Mouse (Mus musculus) fat pad, adult 2 months (tissue): ENCODE results near the gene Megf9.

Source experiments
- DNase-seq: peaks from one replicate; pipeline ENCODE4 v3.0.0-alpha.2; 2011; ENCODE audit warnings: low read depth, low spot score; ENCODE audit errors: extremely low read depth

Megf9 gene

DNA sequence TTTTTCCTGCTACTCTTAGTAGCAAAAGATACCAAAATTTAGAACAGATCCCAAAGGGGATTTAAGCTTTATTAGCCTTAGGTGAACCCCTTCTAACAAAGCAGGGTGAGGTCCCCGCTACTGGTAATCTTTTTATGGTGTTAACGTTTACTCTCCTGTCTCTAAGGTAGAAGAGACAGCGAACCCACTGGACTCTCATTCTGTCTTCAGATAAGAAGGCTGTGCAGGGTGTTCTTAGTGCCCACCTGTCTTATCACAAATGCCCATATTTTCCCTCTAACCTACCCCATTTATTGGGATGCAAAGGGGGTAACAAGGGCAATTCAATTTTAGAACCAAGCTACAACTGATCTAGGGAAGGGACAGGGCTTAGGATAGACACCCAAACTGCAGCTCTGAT, 6.2 kb downstream of the Megf9 start:
- no peak for DNase-seq

DNA sequence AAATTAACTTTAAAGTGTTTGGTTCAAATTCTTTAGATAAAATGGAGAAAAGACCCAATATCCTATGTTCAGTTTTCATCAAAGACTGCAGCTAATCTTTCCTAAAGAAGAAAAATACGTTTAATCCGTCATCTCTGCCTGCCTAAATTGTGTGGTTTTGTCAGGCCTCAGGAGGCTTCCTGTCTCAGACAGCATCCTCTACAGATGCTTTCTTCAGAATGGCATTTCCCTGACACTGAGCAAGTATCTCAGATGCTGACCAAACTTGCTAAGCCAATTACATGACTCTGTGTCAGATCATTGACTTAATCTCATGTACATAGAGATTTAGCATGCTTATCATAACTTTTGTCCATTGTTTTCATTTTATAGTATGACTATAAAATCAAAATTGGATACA, 11.4 kb downstream of the Megf9 start:
- no peak for DNase-seq

DNA sequence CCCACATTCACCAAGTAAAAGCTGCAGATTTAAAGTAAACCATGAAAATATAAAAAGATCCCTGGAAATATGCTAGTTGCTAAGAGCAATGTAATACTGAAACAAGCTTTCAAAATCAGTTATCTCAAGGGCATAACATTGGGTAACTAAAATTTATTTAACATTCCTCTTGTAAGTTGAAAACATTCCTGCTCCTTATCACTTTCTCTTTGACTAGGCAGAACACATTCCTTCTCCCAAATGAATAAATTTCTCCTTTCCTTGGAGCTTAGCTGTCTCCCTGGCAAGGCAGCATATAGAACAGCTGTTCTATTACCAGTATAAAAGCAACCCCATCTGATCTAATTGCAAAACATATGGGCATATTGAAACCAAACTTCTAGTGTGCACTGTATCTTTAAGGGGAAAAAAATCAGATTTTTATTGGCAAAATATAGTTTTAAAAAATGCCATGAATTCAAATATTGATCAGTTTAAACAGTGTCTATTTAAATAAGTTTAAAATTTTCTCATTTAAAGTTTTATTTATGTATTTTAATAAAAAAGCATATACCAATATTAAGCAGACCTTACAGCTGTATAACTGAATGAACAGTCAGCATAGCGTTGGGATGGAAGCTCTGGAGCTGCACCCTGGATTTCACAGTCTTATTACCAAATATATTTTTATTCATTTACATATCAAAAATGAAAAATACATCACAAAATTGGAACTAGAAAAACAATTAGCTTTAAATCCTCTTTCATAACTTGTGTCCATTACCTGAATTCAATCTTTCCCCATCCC, 13.1 kb downstream of the Megf9 start:
- no peak for DNase-seq

DNA sequence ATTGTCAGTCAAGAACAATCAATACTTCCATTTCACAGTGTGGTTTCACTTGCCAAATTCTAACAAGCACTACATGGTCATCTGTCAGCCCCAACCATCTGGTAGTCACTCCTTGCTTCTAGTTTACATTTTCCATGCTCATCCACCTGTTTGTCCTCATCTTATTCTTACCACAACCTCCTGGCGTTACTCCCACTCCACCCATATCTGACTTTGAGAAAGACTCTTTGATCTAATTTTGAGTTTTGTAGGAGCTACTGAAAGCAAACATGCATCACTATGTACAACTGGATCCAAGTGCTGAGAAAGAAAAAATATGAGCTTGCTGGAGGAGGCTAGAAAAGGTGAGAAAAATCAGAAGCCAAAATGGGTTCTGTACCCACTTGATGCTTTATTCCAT, 17.1 kb downstream of the Megf9 start:
- no peak for DNase-seq

DNA sequence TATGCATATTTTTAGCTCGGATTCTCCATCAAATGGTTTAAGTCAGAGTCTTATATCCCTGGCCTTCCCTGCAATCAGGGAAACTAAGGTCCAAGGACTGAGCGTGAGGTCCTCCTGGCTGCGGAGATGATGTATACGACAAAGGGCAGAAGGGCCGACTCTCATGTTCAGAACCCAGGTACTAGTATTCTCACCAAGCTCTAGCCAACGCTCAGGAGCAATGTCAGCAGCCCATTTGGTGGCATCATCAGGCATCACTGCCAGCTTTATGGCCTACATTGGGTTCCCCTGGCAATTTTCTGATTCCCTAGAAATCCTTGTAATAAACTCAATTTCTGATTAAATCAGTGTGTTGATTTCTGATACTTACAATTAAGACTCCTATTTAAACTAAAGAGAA, 18.5 kb downstream of the Megf9 start:
- DNase-seq, result no peak

DNA sequence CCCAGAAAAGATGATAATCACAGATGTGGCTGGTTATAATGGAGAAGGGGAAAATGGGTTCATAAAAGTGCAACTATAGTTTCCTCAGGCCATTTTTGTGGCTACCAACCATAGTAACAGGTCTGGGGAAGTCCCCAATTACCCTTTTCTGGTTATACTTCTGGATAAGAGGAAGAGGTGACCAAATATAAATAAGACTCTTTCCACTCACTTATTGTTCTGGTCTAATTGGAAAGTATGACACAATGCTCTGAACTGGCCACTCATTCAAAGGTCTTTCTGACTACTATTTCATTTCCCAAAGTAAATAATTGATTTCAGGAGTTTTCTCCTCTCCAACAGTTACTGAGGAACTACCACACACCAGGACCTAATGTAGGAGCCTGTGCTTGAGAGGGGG, 19.3 kb downstream of the Megf9 start:
- no peak for DNase-seq

DNA sequence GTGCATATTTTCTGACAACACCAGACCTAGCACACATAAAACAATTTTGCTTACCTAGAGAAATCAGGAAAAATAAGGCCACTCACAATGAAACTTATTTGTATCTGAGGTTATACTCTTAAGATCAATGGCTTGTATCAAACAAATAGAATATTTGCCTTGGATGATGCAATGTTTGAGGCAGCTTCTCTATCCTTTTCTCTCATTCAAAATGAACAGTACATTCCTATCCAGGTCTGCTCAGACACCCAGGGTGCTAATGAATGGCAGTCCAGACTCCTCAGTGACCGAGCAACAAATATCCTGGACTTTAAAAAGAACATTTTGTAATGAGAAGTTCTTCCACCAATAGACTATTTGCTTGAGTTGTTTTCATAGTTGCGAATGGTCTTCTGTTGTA, 24.8 kb downstream of the Megf9 start:
- no peak for DNase-seq

DNA sequence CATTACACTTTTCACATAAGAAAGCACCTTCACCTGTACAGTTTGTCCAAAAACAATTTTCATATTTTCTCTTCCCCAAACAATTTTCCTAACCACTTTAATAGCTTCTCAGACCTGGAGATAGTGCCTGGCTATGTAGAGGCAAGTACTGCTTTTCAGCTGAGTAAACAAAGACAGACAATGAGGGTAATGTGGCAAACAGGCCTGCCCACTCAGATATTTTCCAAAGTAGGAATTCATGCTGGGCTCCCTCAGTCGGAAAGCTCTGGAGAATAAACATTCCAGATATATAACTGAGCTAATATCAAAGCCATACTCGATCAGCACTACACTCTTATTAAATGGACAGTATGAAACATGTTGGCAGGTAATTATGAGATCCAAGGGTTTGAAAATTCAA, 25.2 kb downstream of the Megf9 start:
- no peak for DNase-seq

DNA sequence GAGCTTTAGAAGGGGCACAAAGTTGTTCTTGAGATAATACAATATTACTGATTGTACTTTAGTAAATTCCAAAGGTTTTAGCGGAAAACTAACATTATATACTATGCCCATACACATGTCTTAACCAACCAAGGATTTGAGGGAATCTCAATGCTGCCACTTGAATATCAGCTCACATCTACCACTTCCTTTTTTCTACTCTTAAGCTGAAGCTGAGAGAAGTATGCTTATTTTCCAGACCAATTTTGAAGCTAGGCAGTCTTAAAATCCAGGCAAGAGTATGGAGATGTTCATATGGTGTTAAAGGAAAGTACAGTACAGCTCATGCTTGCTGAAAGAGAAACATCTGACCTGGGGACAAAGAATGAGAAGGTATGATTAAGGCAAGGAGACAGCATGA, 26.6 kb downstream of the Megf9 start:
- no peak for DNase-seq

DNA sequence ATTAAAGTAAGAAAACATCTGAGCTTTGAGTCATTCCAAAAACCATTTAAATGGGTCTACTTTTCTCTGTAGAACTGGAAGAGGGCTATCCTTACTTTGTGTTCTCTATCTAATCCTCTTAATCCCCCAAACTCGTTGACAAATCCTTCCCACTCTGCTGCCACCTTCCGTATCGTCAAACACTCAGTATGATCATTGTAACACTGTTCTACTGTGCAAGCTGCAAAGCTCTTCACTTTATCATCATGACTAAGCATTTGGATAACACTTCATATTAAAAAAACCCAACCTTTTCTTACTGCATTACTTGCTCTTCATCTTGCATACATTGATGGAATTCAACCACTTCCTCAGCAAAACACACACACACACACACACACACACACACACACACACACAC, 28.8 kb downstream of the Megf9 start:
- no peak for DNase-seq

DNA sequence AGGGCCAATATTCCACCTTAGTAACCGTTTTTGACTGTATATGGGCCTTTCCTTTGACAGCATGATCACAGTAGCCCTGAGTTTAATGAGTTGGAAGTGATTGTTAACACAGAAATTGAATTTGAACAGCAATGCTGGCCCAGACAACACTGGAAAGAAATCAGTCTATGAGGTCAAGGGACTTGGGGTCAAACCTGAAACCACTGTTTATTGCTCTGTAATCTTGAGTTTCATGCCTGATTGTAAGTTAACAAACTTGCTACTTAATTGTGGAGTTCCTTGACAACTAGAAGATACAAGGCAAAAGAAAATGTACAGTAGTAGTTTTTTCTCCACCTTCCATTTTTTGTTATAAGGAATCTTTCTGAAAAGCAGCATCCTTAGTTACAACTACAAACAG, 31.0 kb downstream of the Megf9 start:
- no peak for DNase-seq

DNA sequence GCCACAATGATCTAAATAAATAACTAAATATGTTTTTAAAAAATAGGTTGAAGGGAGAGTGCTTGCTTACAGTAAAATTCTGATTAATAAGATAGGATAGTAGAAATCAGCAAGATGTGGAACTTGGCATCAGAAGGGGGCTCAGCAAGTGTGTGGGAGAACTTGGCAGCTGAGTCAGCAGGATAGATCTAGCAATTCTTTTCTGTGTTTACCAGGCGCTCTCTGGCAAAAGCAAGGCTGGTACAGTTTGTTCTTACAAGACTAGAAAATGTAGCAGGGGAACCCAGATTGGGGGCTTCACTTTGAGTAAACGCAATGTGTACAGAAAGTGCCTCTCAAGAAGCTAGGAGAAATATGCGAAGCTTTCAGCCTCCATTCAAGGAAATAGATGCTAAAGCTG, 35.5 kb downstream of the Megf9 start:
- DNase-seq, result no peak

DNA sequence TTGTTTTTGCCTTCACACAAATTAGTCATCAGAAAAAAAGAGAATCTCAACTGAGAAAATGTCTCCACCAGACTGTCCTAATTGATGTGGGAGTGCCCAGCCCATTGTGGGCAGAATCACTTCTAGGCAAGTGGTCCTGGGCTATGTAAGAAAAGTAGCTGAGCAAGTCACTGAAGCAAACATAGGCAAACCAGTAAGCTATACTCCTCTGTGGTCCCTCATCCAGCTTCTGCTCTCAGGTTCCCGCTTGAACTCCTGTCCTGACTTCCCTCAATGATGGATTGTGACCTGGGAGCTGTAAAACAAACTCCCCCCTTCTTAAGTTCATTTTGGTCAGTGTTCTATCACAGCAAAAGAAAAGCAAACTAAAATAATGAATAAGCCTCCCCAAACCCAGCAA, 37.8 kb downstream of the Megf9 start:
- DNase-seq, result no peak

DNA sequence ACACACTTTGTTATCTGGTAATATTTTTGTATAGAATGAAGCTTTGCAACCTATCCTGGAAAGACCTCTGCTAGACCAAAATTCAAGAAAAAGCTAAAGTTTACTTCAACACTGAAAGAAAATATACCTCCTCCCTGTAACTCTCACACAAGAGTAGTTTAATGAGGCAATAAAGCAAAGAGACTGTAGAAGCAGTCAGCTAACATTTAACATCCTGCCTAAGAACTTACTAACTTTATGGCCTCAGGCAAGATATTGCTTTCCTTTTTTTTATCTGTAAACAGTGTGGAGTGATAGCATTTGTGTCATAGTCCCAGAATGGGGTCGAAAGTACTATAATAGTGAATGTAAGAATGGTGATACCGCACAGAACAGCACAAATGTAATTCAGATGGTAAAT, 45.0 kb downstream of the Megf9 start:
- DNase-seq, result no peak

DNA sequence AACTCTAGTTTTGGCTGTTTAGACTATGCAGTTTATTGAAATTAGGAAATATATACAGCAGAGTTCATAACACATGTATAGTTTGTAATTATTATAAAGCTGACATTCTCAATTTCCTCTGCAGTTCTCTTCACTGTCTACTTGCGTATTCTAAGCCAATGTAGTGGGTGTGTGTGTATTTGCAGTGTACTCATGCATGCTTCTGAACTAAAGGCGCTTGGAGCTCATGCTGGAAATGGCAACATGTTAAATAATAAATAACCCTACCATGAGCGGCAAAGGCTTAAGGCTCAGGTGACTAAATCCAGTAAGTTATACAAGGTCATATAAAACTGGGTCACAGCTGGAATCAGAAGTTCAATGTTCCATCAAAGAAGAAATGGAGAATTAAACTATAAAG, 46.4 kb downstream of the Megf9 start:
- DNase-seq, result no peak

DNA sequence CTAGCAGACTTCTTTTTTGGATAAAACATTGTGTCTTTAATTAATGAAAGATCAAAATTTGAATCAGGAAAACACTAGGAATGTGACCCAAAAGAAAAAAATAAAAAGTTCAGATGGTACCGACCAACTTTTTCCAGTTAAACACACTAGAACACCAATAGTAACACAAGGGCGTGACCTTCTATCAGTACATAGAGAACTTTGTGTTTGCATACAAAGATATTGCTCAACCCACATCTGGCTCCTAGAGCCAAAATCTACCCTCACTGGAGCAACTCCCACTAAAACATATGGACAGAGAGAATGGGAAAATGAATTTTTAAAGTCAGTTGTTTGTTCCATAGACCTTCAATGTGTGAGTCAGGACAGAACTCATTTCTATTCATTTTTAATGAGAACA, 50.7 kb downstream of the Megf9 start:
- no peak for DNase-seq

DNA sequence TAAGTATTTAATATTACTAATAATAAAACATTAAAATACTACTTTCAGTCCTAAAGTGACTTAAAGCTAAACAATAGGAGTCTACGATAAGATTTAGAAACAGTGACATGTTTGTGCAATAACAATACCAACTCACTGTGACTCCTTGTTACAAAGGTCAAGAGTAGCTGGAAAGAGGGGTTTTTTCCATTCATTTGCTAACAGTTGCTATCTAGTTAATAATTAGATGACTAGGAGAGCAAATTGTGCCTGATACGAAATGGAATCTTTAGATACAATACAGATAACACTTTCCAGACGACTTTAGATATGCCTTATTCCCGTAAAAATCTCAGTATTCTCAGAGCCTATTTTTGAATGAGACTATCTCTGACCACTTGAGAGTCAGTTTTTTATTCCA, 52.9 kb downstream of the Megf9 start:
- no peak for DNase-seq

DNA sequence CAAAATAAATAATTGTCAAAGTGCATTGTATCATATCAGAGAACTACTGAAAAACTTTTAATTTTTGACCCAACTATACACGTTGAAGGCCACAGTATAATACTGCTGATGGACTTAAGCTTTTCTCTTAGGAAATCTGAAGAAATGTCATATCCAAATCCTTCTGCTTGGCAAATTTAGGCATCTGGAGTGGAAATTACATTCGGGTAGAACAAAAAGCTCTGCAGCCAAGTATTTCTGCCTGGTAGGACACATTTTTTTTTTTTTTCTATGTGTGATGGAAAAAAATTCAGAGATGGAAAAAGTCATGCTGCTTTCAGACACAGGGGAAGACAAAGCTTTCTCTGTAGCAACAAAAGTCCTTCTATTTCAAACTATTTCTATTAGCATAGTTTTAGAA, 63.4 kb downstream of the Megf9 start:
- no peak for DNase-seq

DNA sequence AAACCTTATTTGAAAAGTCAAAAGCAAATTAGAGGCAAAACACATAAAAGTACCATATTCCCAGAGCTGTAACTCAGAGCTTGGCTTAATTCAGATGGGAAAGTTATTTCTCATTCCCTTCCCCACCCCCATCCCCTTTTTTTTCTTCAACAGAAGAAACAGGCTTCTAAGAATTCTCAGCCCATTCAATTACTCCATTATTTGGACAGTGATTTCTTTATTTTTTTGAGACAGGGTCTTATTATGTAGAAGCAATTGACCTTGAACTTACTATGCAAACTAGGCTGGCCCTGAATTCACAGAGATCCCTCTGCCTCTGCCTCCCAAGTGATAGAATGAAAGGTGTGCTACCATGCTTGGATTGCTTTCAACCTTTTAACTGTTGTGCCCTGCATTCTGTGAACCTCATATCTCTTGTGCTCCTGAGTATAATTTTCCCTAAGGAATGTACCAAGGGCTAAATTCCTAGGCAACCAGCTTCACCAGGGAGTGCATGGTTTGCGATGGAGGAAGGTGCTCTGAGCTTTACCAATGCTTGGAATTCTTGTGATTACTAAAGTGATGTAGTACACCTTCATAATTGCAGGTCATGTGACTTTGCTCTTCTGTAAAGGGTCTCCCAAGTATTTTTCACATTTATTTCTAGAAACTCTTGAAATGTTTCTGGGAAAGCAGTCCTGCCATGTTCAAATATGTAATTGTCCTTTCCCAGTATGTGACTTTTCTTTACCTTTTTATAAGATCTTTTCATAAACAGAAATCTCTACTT, 68.7 kb downstream of the Megf9 start:
- no peak for DNase-seq

DNA sequence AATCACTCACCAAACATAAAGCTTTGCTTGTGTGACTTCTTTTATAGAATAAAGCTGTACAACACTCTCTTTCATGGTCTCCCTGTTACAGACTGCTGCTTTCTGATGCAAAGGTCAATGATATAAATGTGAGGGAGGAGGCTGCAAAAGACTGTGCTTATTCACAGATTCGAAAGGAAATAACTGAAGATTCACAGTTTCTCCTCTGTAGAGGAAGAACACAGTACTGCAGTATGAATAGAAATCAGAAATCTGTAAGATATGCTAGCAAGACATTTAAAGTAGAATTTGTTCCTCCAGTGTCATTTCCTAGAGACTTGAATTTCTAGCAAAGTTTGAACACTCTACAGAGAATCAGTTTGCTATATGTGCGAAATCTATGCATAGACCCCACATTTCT, 71.5 kb downstream of the Megf9 start:
- no peak for DNase-seq

DNA sequence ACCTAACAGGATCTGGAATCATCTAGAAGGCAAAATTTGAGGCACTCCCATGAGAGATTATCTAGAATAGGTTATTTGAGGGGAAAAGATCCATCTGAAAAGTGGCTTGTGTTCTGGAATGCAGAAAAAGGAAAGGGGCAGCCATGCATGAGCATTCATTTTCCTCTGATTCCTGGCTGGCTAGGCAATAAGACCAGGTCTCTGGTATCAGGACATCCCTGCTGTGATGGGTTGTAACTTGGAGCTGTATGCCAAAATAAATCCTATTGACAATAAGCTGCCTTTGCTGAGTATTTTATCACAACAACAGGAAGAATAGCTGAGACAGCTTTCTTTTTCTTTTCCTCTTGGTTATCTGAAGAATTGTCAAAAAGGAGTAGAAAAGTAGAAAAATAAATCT, 73.4 kb downstream of the Megf9 start:
- DNase-seq, result no peak

DNA sequence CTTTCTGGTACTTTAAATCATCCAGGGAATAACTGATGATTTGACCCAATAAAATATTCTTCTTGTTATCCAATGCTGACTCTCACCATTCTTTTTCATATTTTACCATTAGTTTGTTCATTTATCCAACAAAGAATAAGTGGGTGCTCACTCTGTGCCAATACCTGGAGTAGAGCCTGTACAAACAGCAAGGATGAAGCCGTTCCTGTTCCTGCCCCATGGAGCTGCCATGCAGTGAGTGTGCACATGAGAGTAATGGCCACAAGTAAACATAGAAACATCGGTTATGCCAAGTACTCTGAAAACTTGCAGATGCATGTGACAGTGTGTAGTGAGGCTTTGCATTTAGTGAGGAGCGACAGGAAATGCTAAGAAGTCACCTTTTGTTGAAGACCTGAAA, 82.6 kb downstream of the Megf9 start:
- no peak for DNase-seq

DNA sequence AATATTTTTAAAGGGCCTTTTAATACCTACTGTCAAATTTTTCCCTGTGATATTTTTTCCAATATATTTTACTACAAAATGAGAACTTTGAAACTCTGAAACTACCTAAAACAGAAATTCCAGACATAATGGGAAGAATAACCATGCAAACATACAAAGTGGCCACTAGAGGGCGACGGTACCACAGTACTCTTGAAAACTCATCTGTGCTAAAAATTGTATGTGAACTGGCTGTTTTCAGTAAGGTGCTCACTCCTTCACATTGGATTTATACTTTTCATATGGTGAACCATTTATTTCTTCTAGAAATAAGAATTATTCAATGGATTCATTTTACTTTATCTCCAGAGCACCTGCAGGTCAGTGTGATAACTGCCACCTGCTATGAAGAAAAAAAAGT, 83.0 kb downstream of the Megf9 start:
- no peak for DNase-seq
